Mouse (Mus musculus) heart, postnatal 0 days (tissue): ENCODE measurements around the gene Gm20696.

ENCODE experiments used
- CTCF ChIP-seq: IDR thresholded peaks from 2 replicates; pipeline ENCODE4 v1.5.1; 2016; ENCODE audit warnings: antibody characterized with exemption, control low read depth, low read depth
- EP300 ChIP-seq: IDR thresholded peaks from 2 replicates; pipeline ENCODE4 v1.6.1; 2016; ENCODE audit warnings: antibody characterized with exemption, low read depth

DNA sequence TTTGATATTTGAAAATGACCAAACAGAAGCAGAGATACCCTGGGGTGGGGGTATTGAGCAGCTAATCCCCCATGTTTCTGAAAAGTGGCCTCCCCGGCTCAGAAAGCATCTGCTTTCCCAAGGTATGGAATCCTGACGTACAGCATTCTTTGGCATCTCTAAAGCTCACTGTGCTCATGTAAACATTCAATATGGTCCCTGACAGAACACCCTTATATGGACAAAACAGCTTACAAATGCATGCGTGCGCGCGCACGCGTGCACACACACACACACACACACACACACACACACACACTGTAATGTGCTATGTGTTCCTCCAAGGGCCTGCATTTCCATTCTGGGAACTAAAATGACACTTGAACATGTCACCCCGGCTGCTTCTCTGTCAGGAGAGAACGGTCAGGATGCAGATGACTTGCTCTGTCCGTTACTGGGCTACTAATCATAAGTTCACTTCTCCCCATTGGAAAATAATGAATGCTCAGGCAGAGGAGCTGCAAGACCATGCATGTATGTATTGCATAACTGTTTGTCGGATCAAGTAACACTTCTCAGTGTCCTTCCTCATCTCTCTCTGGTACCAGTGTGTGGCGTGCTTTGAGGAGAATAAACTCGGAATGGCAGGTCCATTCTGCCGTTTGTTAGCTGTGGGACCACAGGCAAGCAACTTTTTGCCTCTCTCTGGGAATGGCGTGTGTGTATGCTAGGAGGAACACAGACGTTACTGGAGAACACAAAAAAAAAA lies 128.2 kb downstream of the Gm20696 start:
- no peak for TF ChIP-seq CTCF
- no peak for TF ChIP-seq EP300
